Mouse (Mus musculus) mouse trophoblast stem cell (cell line): ENCODE measurements around the gene Pfdn2.

Experiments
- in situ Hi-C, 2 experiments: fragments of 300-500 bp; cut with MseI, MboI; formaldehyde crosslinking; loops; 2 replicates in 1 of 2; 3 replicates in 1 of 2; pipeline ENCODE4 v1.15.1; 2025

Pfdn2 gene

DNA sequence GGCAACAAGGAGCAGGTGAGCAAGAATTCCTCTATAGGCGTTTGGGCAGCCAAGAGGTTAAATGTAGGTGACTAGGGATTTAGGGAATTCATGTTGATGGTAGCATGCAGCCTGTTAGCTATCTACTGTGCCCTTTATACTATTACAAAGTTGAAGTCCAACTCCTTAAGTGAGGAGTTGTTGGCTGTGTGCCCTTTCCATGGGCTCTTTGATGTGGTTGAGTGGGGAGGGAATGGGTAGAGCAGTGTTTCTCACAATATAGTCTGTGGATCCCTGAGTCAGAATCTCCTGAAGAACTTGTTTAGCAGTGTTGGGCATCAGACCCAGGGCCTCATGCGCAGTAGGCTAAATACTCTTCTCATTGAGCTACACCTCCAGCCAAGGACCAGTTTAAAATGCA lies 11.3 kb downstream of the Pfdn2 start:
- in situ Hi-C loops, result no loop called here

GRCm38 (mm10) chr1:171358421-171358820 lies 13.0 kb downstream of the Pfdn2 start:
- in situ Hi-C loops, result no loop called here

DNA sequence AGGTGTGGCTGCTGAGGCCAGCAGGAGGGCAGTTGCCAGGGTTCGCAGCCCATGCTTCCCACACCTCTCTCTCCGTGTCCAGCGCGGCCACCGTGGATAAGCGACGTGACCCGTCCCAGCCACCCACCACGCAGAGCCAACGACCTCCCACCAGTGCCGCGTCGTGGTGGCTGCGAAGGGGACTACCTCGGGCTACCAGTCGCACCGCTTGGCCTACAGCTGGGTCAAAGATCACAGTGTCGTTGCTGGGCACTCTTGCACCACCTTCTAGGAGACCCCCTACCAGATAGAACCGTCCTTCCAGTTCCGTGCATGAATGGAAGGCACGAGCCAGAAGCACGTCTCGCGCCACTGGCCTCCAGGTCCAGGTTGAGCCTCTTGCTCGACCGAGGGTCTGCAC lies 14.8 kb downstream of the Pfdn2 start:
- in situ Hi-C loops, result loop anchor here in 1 of 2 experiments (10.0 kb wide), 1 partner anchor 115 kb away; no protein-coding TSS in a partner anchor

GRCm38 (mm10) chr1:171360656-171361055 lies 15.2 kb downstream of the Pfdn2 start, which contains the start of gene Klhdc9:
Gene Klhdc9 (minus strand): TSS chr1:171360798.
- in situ Hi-C loops, result loop anchor here in 1 of 2 experiments (10.0 kb wide), 1 partner anchor 114 kb away; no protein-coding TSS in a partner anchor

- in situ Hi-C loops, result loop anchor here in 1 of 2 experiments (10.0 kb wide), 1 partner anchor 113 kb away; no protein-coding TSS in a partner anchor
Observed at GRCm38 (mm10) chr1:171361106-171362103, 15.9 kb downstream of the Pfdn2 start.

DNA sequence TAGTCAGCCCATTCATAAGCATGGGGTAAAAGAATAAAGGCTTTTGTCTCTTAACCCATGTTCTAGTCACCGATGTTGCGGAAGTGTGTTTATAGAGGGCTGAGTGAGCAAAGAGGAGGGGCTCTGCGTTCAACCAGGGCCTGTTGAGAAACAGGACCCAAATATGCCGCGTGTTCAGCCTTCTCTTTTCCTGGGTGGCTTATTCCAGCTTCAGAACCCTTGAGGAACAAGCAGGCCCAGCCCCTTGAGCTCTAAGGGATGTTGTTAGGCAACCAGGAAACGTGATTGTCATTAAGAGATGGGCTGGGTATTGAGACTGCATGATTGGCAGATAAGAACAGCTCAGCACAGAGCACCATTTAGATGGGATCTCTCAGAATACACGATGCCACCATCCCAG lies 20.5 kb downstream of the Pfdn2 start:
- in situ Hi-C loops, result loop anchor here in 1 of 2 experiments (10.0 kb wide), 1 partner anchor 109 kb away; no protein-coding TSS in a partner anchor

GRCm38 (mm10) chr1:171369845-171370556 lies 24.5 kb downstream of the Pfdn2 start, which contains the start of gene Nectin4:
Gene Nectin4 (plus strand): TSS chr1:171370099.
- in situ Hi-C loops, result loop anchor here in 1 of 2 experiments (10.0 kb wide), 1 partner anchor 105 kb away; no protein-coding TSS in a partner anchor

GRCm38 (mm10) chr1:171372880-171373279 lies 27.4 kb downstream of the Pfdn2 start:
- in situ Hi-C loops, result no loop called here

DNA sequence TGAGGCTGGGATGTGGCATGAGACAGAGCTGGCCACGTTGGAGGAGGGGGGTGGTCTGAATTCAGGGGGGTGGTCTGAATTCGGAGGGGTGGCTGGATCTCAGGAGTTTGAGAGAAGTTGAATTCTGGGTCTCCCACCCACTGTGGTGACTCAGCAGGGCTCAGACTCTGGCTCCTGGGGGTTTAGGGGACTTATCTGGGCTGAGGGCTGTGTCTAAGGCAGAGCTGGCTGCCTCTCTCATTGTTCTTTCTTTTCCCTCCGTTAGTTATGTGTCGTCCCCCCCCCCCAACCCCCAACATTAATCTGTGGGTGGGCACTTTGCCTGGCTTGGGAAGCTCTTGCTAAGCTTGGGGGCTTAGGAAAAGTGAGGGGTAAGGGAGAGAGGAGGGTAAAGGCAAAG lies 28.5 kb downstream of the Pfdn2 start:
- in situ Hi-C loops, result no loop called here

DNA sequence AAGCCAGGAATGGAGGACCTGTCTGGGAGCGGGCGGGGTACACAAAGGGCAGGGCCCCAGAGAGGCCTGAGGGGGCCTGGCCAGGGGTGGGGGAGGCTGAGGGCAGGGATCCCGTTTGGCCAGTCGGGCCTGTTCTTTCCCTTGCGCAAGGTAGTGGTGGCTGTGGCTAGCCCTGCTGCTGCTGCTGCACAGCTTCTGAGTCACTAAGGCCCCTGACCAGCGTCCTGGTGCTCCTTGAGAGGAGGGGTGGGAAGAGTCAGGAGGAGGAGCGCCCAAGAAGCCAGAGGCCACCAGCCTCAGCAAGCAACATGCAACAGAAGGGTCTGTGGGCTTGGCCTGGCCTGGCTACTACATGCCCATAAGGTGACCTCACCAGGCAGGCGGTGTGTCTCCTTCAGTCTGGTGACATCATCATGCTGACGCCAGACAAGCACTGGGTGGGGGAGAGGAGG lies 30.2 kb downstream of the Pfdn2 start:
- in situ Hi-C loops, result no loop called here

DNA sequence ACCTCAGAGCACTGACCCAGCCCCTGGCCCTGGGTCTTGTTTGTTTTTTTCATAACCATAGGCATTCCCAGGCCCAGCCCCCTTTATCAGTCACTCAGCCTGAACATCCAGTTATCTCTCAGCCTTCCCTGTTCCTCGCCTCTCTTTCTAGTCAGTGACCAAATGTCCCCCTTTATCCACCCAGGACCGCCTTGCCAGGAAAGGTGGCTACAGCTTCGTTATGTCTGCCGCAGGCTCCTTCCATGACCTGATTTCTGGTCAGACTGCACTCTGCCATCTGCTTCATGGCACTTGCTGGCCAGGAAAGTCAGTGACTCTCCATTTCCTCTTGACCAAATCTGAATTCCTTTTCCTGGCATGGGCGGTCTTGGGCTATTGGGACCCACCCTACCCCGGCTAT lies 32.8 kb downstream of the Pfdn2 start:
- in situ Hi-C loops, result no loop called here

- in situ Hi-C loops, result no loop called here
Observed at GRCm38 (mm10) chr1:171379935-171380599, 34.6 kb downstream of the Pfdn2 start.

DNA sequence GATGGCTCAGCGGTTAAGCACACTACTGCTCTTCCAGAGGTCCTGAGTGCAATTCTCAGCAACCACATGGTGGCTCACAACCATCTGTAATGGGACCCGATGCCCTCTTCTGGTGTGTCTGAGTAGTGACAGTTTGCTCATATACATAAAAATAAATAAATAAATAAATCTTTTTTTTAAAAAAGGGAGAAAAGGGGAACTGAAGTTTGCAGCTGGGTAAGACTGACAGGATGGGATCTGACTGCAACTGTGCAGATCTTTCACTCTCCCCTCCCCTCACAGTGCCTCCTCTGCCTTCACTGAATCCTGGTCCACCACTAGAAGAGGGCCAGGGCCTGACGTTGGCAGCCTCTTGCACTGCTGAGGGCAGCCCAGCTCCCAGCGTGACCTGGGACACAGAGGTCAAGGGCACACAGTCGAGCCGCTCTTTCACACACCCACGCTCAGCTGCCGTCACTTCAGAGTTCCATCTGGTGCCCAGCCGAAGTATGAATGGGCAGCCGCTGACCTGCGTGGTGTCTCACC lies 36.7 kb downstream of the Pfdn2 start:
- in situ Hi-C loops, result no loop called here

DNA sequence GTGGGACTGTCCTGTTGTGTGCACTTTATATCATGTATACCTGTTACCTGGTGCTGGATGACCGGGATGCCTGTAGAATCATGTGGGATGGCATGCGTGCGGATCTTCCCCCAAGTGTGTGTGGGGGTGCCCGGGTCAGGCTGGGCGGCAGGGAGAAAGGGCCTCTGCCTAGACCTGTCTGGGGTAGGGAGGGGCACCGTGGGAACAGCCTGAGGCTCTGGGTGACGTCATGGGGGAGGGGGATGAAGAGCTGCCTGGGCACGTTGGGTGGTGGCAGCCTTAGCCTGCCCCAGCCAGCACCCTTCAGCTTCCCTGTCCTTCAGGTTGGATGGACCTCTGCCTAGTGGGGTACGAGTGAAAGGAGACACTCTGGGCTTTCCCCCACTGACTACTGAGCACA lies 38.9 kb downstream of the Pfdn2 start:
- in situ Hi-C loops, result no loop called here

DNA sequence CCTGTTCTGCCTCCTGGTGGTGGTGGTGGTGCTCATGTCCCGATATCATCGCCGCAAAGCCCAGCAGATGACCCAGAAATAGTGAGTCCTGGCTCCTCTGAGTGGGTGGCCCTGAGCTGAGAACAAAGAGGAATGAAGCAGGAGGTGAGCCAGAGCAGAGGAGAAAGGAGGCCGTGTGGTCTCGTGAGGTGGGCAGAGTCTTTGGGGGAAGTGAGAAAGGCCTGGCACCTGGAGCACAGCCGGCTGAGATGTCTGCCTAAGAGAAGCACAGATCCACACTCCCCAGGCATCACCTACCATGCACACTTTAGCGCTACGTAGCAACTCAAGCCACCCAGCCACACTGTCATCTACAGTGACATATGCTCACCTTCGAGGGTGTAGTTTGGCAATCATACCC lies 39.7 kb downstream of the Pfdn2 start:
- in situ Hi-C loops, result no loop called here

GRCm38 (mm10) chr1:171387099-171387498 lies 41.6 kb downstream of the Pfdn2 start:
- in situ Hi-C loops, result no loop called here

GRCm38 (mm10) chr1:171388376-171389102 lies 43.1 kb downstream of the Pfdn2 start, which contains the start of gene Arhgap30:
Gene Arhgap30 (plus strand): TSS chr1:171388954.
- in situ Hi-C loops, result no loop called here

- in situ Hi-C loops, result no loop called here
Observed at GRCm38 (mm10) chr1:171390101-171390500, 44.6 kb downstream of the Pfdn2 start.

GRCm38 (mm10) chr1:171401821-171402220 lies 56.4 kb downstream of the Pfdn2 start:
- in situ Hi-C loops, result no loop called here

DNA sequence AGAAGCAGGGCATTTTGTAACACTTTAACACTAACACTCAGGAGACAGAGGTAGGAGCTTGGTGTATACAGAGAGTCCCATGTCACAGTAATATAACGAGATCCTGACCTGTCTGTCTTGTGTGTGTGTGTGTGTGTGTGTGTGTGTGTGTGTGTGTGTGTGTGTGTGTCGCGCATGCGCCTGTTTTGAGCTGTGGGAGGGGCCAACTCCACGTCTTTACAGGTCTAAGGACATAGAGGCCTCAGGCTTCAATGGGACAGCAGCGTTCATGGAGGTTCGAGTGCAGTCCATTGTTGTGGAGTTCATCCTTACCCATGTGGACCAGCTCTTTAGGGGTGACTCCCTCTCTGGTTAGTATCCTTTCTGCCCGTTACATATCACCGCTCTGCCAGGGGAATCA lies 57.5 kb downstream of the Pfdn2 start:
- in situ Hi-C loops, result no loop called here
